Mouse (Mus musculus): ENCODE data around the gene Vti1a.

- no peak for TF ChIP-seq POLR2A (IDR thresholded peaks at IDR 0.05; ENCODE audit: borderline replicate concordance, extremely low read depth, insufficient read depth, insufficient read length, poor library complexity, severe bottlenecking)
- TF ChIP-seq CTCF (IDR thresholded peaks at IDR 0.05; ENCODE audit: borderline replicate concordance, extremely low read depth, insufficient read depth, insufficient read length): no peak
These were observed 236.8 kb downstream of the Vti1a start for GRCm38 (mm10) chr19:55552861-55553260.
